Mouse (Mus musculus) layer of hippocampus, postnatal 14 days (tissue): ENCODE results near the gene Tead4. TPM values are rescaled to one million over a fixed set of nuclear protein-coding genes. Genes with fewer than 3 reads are reported as not detected.

Source experiments
- DNase-seq, 2 experiments: peaks; one replicate each; pipeline ENCODE4 v3.0.0; 2021 to 2022; ENCODE audit warnings: low spot score in 2 of 2, mixed read lengths in 1 of 2
- total RNA-seq, 2 experiments: library from RNA; stranded (reverse); gene quantifications; 2 replicates each; pipeline ENCODE4 v1.2.3; 2021

Tead4 gene
- total RNA-seq, 2 experiments from 2014 or later, result 0.62 to 0.98 TPM

GRCm38 (mm10) chr6:128295876-128296749 is 4.5 kb downstream of the Tead4 start:
- DNase-seq, result no peak

DNA sequence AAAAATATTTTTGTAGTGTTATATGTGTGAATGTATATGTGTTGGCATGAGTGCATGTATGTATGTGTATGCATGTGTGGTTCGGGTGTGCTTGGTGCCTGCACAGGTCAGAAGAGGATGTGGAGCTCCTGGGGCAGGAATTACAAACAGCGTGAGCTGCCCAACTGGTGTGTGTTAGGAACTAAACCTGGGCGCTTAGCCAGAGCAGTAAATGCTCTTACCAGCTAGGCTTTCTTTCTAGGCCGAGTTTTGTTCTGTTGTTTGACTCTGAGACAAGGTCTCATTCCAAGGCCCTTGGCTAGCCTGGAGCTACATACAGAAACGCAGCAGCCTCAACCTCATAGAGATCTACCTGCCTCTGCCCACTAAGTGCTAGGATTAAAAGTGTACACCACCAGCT is 9.3 kb downstream of the Tead4 start:
- no peak for DNase-seq

- DNase-seq, result no peak
Observed at GRCm38 (mm10) chr6:128288681-128289080, 11.9 kb downstream of the Tead4 start.

GRCm38 (mm10) chr6:128285792-128286430 is 14.7 kb downstream of the Tead4 start:
- DNase-seq, result no peak

DNA sequence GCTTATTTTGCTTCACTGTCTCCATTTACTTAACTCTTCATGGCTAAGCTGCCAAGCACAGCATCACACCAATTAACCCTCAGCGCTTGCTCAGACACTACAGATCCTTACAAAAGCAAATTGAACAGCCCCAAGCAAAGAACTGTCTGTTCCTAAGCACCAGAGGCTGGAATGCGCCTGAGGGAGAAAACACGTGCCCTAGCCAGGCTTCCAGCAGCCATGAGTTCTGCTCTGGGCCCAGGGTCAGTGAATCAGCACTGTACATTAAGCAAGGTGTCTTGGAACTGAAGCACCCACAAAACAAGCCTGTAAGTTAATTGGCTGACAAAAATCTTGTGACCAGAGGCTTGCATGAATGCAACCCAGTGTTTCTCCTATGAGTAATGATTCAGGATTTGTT is 18.5 kb downstream of the Tead4 start:
- DNase-seq, result no peak

- DNase-seq, result no peak
Observed at GRCm38 (mm10) chr6:128280472-128281145, 20.0 kb downstream of the Tead4 start.

GRCm38 (mm10) chr6:128279608-128280007 is 21.0 kb downstream of the Tead4 start:
- no peak for DNase-seq

- DNase-seq, result no peak
Observed at GRCm38 (mm10) chr6:128279099-128279498, 21.5 kb downstream of the Tead4 start.

- peak; percentile 43 to 73 for DNase-seq
Observed at GRCm38 (mm10) chr6:128277132-128278085, 23.2 kb downstream of the Tead4 start.

GRCm38 (mm10) chr6:128276349-128276748 is 24.3 kb downstream of the Tead4 start:
- no peak for DNase-seq

DNA sequence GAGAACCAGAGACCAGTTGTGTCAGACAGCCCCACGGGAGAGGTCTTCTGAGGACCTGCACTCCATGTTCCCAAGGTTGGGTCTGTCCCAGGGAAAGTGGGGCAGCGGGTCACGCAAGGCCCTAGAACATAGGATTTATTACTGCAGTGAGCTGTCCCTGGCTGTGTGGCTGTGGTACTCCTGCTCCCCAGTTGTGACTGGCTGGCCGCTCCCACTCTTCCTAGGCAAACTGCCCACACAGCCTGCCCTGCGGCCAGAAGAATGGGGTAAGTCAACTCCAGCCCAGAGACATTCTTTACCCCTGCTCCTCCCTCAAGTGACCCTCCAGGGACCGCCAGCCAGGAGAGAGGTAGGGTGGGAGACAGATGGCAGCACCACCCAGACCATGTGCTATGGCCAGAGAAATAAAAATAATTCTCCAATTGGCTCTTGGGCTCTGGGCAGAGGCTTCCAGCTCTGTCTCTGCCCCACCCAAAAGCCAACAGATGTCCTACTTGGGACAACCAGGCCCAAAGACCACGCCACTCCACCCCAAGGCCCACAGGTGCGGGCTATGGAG is 25.0 kb downstream of the Tead4 start:
- no peak for DNase-seq

GRCm38 (mm10) chr6:128273507-128273906 is 27.1 kb downstream of the Tead4 start:
- DNase-seq, result no peak

GRCm38 (mm10) chr6:128272754-128273153 is 27.9 kb downstream of the Tead4 start:
- no peak for DNase-seq

- DNase-seq, result no peak
Observed at GRCm38 (mm10) chr6:128269850-128270249, 30.8 kb downstream of the Tead4 start.

DNA sequence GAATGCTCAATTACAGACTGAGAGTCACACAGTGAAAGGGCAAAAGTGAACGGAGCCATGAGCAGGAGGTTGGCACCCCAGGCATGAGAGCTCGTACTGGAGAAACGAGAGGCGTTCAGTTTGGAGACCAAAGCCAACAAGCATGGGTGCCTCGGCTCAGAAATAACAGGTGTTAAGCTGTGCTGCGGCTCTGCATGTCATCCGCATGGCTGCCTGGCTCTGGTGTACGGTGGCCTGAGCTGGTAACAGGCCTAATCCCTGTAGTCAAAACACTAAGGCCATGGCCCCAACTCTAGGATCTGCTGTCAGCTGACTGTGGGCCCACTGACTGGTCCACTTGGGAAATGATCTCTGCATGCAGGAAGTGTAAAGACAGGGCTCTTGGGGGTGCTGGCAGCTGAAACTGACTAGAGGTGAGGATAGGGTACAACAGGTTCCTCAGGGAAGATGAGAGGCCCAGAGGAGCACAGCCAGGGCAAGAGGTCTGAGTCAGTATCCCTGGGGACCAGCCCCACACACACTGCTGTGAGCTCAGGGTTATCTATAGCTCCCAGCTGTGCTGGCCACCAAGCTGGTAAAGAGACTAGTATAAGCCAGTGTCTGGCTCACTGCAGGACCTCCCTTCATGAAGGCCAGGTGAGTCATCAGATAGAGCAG is 35.6 kb downstream of the Tead4 start:
- DNase-seq, result no peak

DNA sequence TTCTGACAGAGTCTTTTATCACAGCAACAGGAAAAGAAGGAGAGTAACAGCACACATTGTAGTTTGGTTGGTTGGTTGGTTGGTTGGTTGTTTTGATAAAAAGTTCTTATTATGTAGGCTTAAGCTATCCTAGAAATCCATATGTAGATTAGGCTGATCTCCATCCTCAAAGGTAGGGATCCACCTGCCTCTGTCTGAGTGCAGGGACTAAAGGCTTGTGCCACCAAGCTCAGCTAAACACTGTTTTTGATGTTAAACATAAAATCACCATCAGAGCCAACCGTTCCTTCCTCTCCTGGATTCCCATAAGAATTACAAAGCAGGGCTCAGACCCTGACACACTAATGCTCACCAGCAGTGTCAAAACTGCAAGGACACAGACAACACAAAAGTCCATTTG is 39.1 kb downstream of the Tead4 start:
- no peak for DNase-seq

DNA sequence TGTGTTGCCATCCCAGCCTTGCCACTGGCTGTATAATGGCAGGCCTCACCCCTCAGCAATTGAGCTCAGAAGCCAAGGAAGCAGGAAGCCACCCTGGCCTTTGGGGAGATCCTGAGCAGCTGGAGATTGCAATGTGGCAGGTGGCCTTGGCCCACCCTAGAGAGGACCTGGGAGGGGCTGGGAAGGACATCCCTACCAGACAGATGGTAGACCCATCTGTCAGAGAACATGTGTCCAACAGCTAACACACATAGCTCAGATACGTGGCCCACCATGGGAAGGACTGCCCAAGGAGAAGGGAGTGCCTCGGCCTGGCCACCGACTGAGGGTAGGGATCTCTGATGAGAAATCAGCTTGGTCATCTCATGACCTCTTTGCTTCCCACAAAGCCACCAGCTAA is 41.4 kb downstream of the Tead4 start:
- DNase-seq, result no peak

GRCm38 (mm10) chr6:128255941-128256340 is 44.7 kb downstream of the Tead4 start:
- no peak for DNase-seq

DNA sequence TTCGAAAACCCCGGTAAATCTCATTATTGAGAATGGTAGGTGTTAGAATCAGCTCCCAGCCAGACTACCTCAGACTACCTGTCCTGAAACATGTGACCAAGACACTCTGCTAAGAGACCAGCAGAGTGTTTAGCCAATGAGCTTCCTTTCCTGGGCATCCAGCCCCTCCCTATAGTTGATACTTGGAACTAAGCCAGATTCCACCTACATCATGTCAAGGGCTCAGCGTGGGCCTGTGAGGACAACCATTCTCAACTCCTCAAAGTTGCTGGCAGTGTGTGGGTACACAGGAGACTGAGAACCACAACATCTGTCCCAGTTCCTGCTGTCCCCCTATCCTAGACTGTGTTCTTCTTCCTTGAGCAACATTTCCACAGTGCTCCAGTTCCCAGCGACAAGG is 45.3 kb downstream of the Tead4 start:
- no peak for DNase-seq

DNA sequence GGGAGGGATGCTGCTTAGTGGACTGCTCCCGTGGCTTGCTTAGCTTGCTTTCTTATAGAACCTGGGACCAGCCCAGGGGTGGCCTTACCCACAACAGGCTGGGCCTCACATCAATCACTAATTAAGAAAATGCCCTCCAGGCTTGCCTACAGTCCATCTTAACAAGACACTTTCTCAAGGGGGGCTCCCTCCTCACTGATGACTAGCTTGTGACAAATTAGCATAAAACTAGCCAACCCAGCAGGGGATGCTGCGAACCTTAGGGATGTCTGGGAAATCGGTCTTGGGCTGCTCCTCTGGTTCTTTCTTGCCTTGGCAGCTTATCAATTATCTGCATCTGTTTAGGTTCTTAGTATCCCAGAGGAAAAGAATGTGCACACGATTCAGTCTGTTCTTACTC is 46.1 kb downstream of the Tead4 start:
- DNase-seq, result no peak
